Mouse (Mus musculus) kidney, postnatal 25 days (tissue): Measurements from ENCODE around the gene Ttbk2.

Source experiments
- DNase-seq, 2 experiments: peaks; one replicate each; pipeline ENCODE4 v3.0.0; 2021; ENCODE audit warnings: mixed read lengths in 2 of 2

Gene Ttbk2

DNA sequence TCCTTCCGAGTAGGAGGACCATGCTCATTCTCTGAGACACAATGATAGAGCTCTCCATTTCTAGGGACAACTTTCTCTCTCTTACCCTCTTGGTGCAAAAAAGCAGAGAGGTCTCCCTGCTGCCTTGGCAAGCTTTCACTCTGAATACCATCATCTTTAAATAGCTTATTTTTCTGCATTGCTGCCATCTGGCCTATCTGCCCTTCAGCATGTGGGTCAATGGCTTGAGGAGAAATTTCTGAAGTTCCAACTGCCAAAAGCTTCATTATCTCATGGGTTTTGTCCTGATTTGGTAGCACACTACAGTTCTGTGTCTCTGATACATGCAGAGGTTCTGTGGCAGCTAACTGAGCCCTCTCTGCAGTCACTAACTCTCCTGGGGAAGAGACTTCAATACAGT lies 104.9 kb downstream of the Ttbk2 start:
- no peak for DNase-seq

DNA sequence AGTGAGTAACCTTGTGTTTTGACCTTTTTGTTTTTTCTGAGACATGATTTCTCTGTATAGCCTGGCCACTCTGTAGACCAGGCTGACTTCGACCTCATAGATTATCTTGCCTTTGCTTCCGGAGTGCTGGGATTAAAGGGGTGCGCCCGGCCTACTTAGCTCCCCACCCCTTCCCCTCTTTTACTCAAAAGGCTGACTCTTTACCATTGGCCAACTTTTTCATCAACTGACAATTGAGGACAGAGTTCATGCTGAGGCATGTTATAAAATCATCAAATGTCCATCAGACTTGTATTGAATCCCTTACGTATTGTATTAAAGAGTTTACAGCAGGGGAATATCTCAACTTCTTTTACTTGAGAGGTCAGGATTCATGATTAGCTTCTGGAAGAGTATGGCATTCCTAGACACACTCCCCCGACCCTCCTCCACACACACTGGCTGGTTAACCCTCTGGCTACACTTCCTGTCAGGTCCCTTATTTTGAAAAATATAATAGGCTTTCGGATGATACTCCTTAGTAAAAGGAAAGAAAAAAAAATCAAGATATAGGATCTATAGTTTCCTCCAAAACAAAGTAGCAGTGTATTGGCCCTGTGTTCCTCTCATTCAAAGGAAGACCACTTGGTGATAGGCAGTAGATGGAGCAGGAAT lies 118.4 kb downstream of the Ttbk2 start:
- DNase-seq: no peak

DNA sequence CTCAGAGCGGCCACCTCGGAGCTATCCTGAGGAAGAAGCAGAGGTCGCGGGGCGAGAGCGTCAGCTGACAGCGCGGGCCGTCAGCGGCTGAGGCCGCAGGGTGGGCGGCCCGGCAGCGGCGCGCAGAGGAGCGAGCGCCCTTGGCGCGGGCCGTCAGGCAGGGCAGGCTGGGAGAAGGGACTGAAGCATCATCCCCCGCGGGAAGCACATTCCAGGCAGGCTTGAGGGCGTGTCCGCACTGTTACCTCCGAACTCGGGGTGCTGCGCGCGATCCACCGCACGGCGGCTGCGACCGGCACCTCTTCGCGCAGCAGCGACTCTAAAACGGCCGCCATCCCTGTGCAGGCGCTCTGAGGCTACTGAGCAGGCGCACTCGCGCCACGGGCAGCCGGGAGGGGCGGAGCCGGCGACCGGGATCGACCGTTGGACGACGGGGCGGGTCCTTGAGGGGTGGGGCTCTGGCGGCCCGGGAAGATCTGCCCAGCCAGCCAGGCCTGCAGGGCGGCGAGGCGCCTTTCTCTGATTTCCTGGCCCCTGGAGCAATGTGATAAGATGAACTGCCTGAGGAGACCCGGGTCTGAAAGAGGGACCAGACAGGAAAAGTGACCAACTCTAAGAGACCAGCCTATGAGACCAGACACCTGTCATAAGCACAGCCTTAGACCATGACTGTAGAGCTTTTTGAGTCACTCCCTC lies 119.1 kb downstream of the Ttbk2 start:
- peak; percentile 95 to 98 for DNase-seq

DNA sequence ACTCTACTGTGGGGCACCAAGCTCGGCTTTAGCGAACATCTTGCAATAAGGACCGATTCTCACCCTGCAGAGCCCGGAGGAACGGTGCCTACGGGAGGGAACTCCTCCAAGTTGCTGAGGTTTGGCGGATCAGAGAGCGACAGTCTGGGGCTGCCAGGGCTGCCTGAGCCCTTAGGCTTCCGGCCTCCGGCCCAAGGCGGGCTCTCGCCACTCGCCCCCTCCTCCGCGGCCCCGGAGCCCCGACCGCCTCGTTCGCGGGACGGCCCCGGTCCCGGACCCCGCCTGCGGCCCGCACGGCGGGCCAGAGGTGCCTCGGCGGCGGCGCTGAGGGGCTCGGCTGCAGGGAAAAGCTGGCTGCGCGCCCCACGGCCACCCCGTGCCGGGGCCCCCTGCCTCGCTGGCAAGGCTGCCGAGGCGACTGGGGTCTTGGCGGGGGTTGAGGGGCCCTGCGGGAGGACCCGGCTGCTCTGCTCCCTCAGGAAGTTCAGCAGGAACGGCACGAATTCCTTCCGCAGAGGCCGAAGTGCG lies 119.7 kb downstream of the Ttbk2 start:
- peak in 1 of 2 experiments; percentile 39 for DNase-seq

DNA sequence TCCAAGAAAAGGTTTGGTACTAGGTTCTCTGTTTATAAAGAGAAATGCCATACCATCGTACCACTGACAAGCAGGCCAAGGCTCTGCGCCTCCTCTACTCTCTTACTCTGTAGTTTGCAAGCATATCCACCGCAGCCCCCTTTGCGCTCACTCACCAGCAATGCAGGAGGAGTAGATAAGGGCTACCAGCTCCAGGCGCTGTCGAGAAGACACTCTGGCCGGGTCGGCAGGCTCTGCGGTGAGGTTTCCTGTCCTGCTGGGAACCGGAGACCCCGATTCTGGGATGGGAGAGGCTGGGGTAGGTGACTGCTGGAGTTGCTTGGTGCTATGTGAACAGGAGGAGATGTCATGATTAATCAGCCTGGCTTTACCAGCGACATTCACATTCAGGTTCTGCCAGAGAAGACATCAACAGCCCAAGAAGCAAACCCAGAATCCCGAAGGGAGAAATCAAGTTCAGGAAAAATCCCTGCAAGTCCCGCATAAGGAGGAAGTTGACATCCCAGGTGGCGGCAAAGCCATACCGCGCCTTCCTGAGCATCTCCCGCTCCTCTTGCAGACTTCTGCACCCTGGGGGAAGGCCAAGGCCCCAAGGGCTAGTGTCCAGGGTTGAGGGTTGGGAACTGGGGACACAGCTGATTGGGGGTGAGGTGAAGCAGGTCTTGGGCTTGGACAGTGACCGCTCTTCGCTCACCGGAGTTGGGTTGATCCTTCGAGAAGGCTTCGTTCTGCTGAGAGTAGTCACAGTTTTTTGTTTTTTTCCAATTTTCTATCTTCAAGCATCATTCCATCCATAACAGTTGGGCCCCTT lies 120.4 kb downstream of the Ttbk2 start:
- peak in 1 of 2 experiments; percentile 39 for DNase-seq

DNA sequence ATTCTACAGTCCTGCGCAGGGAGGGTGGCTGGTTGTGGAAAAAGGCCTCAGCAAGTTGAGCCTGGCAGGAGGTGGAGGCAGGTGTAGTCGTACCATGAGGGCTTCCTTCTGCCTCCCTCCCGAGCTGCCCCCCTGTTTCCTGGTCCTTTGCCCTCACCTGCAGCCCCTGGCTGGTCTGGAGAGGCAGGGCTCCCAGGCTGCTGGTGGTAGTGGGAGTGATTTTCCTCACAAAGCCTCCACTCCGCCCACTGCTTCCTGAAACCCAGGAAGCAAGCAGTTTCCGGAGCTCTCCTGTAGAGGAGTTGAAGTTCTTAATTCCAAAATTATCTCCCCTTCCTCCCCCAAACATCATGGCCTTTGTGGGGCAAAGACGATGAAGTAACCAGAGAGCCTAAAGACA lies 126.2 kb downstream of the Ttbk2 start:
- no peak for DNase-seq

DNA sequence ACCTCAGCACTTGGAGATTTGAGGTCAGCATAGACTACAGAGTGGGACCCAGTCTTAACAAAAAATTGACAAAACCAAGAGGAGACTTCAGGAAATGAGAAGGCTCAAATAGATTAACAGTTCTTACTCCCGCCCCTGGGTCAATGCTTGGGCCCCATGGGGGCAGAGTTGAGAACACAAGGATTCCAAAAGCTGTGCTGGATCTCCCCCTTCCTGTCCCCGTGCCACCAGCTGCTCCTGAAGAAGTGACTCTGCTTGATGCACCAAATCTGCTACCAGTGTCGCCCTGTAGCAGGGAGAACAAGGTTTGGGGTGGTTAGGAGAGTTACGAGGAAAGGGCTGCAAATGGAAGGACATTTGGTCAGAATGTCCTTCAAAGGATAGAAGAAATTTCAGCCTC lies 126.8 kb downstream of the Ttbk2 start:
- DNase-seq: no peak

DNA sequence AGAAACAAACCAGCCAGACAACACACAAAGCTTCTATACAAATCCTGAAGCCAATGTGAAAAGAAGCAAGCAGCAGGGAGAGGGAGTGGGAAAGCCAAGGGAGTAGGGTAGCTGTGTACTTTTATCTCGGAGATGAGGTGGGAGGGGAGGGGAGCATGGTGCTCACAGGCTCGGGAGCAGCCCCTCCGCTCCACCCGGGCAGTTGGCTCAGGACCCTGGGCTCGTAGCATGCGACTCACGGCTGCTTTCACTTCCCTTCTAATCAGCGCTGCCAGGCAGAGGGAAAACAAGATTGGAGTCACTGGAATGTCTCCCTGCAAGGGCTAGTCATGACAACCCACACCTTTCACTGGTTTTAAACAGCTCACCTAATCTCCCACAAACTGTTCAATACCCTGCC lies 127.9 kb downstream of the Ttbk2 start:
- no peak for DNase-seq

DNA sequence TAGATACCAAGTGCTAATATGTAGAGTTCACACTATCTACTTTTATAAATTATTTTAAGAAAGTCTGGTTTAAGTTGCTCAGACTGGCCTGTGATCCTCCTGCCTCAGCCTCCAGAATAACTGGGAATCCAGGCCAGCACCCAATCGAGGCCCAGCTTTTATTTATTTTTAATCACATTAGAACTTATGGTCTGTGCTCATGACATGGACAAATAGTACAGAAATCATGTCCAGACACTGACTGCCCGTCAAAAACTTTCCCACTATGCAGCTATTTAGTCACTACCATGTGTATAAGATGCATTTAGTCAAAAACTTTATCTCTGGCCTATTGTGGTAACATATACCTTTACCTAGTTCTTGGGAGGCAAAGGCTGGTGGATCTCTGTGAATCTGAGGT lies 128.5 kb downstream of the Ttbk2 start:
- DNase-seq: no peak

DNA sequence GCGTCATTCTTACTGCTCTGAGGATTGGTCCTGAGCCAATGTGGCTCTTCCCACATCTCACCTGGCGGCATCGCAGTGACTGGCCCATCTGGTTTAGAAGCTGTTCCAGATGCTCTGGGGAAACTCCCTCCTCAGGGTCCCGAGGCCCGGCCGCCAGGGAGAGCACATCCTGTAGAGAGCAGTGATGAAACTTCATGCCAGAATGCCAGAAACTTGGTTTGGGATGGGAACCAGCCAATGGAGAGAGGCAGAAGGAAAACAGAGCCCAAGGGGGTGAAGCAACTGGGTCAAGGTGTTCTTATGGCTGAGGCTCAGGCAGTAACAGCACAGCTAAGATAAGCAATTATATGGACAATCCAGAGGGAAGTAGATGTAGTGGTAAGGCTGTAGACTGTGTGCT lies 129.6 kb downstream of the Ttbk2 start:
- DNase-seq: no peak

DNA sequence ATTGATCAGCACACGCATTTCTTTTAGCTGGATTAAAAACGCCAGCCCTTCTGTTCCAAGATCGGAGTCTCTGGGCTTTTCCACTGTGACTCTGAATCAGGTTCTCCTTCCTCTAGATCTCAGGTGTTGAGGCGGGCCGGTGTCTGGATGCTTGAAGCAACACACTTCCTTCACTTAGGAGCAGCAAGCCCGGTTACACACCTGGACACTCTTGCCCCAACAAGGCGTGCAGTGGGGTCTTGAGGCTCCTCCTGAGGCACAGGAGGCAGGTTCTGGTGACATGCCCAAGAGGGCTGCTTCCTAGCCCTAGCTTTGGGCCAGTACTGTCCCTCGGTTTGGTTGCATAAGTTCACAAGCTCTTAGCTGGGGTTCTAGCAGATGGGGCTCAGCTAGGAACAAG lies 131.9 kb downstream of the Ttbk2 start:
- DNase-seq: peak in 1 of 2 experiments; percentile 10

DNA sequence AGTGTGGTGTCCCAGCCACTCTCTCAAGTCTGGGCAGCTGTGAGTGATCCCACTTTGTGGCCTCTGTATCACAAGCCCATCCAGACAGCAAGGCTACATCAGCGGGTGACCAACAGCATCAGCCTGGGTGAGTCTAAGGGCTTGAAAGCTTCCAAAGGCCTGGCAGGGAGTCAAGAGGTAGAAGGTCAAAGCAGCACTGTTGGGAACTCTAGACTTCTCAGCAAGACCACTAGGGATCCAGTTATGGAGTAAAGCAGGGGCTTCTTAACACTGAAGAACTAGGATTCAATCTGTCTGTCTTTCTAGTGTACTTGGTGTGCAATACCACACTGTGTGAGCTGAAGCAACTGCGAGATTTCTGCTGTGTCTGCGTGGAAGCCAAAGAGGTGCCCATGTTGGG lies 137.0 kb downstream of the Ttbk2 start:
- DNase-seq: peak in 1 of 2 experiments; percentile 29

DNA sequence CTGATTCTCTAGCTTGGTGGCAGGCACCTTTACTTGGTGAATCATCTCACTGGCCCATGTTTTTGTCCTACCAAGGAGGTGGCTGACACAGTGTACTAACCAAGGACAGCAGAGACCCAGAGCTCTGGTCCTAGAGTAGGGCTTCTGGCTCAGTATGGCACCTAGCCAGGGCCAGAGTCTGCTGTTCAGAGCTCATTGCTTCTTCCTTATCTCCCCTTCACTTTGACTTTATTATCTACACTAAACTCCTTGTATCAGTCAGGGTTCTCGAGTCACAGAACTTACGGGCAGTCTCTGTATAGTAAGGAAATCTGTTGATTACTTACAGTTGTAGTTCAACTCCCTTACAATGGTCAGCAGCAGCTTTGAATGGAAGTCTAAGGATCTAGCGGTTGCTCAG lies 139.5 kb downstream of the Ttbk2 start:
- DNase-seq: no peak

DNA sequence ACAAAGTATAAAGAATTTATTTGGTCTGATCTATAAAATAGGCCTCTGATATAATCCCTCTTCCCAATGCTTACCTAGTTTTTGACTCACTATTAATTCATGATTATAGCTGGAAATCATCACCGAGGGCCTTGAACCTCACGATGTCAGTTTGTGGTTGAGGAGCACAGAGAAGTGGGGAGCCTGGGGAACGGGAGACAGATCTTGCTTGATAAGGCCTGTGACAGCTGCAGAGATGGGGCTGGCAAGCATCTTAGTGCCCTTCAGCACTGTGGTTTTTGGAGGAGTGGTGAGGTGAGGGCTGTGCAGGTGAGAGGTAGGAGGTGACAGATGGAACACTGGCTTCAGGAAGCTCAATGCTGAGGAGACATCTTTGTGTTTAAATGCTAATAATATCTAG lies 140.2 kb downstream of the Ttbk2 start:
- DNase-seq: no peak

DNA sequence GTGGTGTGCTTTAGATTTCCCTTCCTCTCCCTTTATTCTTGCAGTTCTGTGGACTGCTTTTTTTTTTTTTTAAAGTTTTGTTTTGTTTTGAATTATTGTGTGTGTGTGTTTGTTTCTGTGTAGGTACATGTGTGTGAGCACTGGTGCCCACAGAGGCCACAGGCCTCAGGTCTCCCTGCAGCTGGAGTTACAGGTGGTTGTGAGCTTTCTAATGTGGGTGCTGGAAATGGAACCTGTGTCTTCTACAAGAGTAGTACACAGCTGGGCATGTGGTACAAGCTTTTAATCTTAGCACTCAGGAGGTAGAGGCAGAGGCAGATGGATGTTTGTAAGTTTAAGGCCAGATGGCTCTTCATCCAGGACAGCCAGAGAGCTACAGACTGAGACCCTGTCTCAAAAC lies 143.4 kb downstream of the Ttbk2 start:
- peak in 1 of 2 experiments; percentile 0 for DNase-seq

DNA sequence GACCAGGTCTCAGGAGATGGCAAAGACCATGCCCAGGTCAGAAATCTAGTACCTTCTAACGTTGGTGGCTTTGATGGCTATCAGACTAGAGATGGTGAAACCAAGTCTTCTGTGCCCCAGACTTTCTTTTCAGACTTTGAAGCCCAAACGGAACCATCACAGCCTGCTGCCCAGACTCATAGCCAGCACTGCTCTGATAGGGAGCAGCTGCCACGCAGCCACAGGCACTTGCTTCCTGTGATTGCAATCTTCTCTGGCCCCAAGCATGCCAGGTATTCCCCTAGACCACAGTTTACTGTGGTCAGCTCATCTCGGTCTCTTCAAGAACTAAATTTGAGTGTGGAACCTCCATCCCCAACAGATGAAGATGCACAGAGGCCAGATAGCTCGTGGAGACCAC lies 147.7 kb downstream of the Ttbk2 start:
- peak in 1 of 2 experiments; percentile 5 for DNase-seq

DNA sequence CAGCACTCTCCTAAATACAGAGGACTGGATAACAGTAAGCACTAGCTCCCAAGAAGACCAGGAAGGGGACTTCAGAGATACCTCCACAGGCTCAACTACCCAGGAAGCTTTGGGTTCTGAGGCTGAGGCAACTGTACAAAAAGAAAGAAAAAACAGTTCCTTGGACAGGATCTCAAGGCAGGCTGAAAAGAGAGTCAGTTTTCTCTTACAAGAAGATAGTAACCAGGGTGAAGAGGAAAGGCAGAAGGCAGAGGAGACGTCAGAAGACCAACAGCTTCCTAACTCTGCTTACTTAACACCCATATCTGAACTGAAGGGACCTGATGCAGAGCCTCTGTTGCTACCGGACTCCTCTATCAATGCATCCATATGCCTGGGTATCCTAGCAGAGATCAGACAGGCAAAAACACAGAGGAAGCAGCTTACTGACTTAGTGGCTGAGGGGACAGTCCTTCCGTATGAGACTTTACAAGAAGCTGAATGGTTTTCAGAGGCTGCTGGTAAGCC lies 150.0 kb downstream of the Ttbk2 start:
- no peak for DNase-seq

DNA sequence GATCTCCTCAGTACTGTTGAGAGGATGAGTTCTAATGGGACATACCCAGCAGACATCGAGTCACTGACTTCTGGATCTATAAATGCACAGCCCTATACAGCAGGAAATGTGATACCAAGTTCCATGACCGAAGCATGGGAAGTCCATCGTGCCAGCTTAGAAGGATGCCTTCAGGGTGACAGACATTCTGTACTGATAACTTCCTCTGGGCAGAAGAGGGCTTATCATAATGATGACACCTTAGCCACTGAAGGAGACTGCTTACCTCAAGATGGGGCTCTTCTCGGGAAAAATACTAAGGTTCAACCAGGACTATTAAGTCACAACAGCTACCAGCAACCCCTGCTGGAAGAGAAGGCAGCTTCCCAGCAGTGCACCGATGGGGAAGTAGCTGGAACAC lies 152.6 kb downstream of the Ttbk2 start:
- no peak for DNase-seq
